Mouse (Mus musculus): Measurements from ENCODE around the gene Mto1. TPM values are rescaled to one million over a fixed set of nuclear protein-coding genes. Genes with fewer than 3 reads are reported as not detected.
A peak's percentile ranks its signal among the peaks of the same experiment; 100 is the strongest.

The Mto1 gene
- total and polyA plus RNA-seq, 3 experiments, result 13.8 to 22.9 (median 22.5) TPM

DNA sequence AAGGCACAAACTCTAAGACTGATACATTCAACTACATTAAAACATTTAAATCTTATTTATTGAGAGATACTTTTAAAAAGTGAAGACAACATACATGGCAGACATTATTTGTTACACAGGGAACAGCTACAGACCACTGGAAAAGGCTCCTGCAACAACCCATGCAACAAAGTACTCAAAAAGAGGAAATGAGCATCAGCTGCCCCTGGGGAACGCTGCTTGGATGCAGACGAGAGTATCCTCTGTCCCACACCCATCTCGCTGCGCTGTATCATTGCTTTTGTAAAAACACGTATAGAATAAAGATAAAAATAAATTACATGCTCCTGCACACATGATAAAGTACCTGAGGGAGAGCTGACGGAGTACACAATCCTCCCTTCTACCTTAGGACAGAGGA, 17.5 kb upstream of the Mto1 start (continued):
- TF ChIP-seq KAT2A (IDR thresholded peaks at IDR 0.05; ENCODE audit: insufficient replicate concordance, low read length), result no peak
- no peak for TF ChIP-seq USF2 (conservative IDR thresholded peaks at IDR 0.05; ENCODE audit: low read depth, low read length)
- TF ChIP-seq MAZ (IDR thresholded peaks at IDR 0.05; ENCODE audit: low read depth, low read length), result no peak
- TF ChIP-seq MEF2A (IDR thresholded peaks at IDR 0.05; ENCODE audit: borderline replicate concordance, low read depth, low read length), result no peak
- no peak for TF ChIP-seq USF1 (IDR thresholded peaks at IDR 0.05; ENCODE audit: low read depth, low read length)
- TF ChIP-seq CHD2 (IDR thresholded peaks at IDR 0.05; ENCODE audit: low read length), result no peak; the same call in 1 of the 2 replicates

GRCm38 (mm10) chr9:78432471-78432870, 15.5 kb upstream of the Mto1 start:
- H3K9me3 ChIP-seq (replicated peaks; ENCODE audit: low read length), result peaks cover 2% of the 10 kb centered on the region
- H3K27me3 ChIP-seq (replicated peaks), result peaks cover 77% of the 10 kb centered on the region
- no peak overlapping the region for H3K9ac ChIP-seq (ENCODE audit: insufficient read depth, low read depth)
- H3K79me2 ChIP-seq (replicated peaks; ENCODE audit: control insufficient read depth, extremely low read depth, insufficient read depth, poor library complexity, severe bottlenecking), result no peaks in the 10 kb centered on the region
- in situ Hi-C loops (cut with MboI; ENCODE audit: low pct_ligation_motif_present, low pct_unique_long_range_greater_than_20kb, low sequenced_read_pairs), result no loop called here
- no peaks in the 10 kb centered on the region for H3K36me3 ChIP-seq (replicated peaks in 1 of 2; ENCODE audit: control insufficient read depth in 1 of 2, insufficient read depth in 1 of 2, low read length in 1 of 2)
- TF ChIP-seq ZC3H11A (IDR thresholded peaks at IDR 0.05; ENCODE audit: low read depth, low read length) (no peak), SMC3 (IDR thresholded peaks at IDR 0.05; ENCODE audit: low read depth, low read length) (peak; percentile 20; the same call in 1 of the 2 replicates), USF1 (IDR thresholded peaks at IDR 0.05; ENCODE audit: low read depth, low read length) (no peak), HCFC1 (IDR thresholded peaks at IDR 0.05; ENCODE audit: low read depth, low read length) (no peak), ETS1 (conservative IDR thresholded peaks at IDR 0.05; ENCODE audit: low read depth, low read length) (no peak), PAX5 (IDR thresholded peaks at IDR 0.05; ENCODE audit: low read length) (no peak), RAD21 (IDR thresholded peaks at IDR 0.05; ENCODE audit: low read depth, low read length) (peak; percentile 13), CTCF (conservative IDR thresholded peaks at IDR 0.05 in 1 of 2, IDR thresholded peaks at IDR 0.05 in 1 of 2; ENCODE audit: low read depth in 2 of 2, low read length in 2 of 2) (peak in 1 of 2 experiments; percentile 52; a peak in 2 of 4 replicates)
- no peak overlapping the region for H3K27ac ChIP-seq (ENCODE audit: insufficient read depth, low read depth)
- no peak for DNase-seq (ENCODE audit: extremely low read depth)
- H3K4me2 ChIP-seq (ENCODE audit: insufficient read depth, low read depth, poor library complexity, severe bottlenecking), result no peak overlapping the region
- no peak overlapping the region for H3K4me3 ChIP-seq (replicated peaks in 1 of 3; ENCODE audit: low read depth in 2 of 3, low read length in 2 of 3, poor library complexity in 1 of 3)
- dilution Hi-C loops (cut with MboI; ENCODE audit: extremely low pct_ligation_motif_present, extremely low pct_unique_long_range_greater_than_20kb, low sequenced_read_pairs), result no loop called here
- peaks cover 2 to 20% of the 10 kb centered on the region in 2 experiments; a peak in 2 of 4 replicates for H3K4me1 ChIP-seq (ENCODE audit: control insufficient read depth in 1 of 2, insufficient read depth in 2 of 2)

DNA sequence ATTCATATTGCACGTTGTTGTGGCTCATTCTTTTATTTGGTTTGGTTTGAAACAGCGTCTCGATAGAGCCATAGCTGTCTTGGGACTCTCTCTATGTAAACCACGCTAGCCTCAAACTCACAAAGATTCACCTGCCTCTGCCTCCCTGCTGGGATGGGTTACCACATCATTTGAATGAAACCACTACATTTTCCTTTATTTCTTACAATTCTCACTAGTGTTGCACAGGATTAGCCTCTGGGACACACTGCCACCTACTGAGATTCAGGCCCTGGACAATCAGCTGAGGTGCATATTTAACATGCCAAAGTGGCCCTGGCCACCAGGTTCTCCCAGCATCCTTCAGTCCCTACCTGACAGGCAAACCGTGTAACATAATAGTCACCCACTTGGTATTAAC, 8.6 kb upstream of the Mto1 start:
- Histone ChIP-seq H3K4me1 (ENCODE audit: control insufficient read depth in 1 of 2, insufficient read depth in 2 of 2) (peaks cover 0 to 14% of the 10 kb centered on the region in 2 experiments; a peak in 2 of 4 replicates), H3K27me3 (replicated peaks) (peaks cover 79% of the 10 kb centered on the region), H3K36me3 (replicated peaks in 1 of 2; ENCODE audit: control insufficient read depth in 1 of 2, insufficient read depth in 1 of 2, low read length in 1 of 2) (no peaks in the 10 kb centered on the region), H3K79me2 (replicated peaks; ENCODE audit: control insufficient read depth, extremely low read depth, insufficient read depth, poor library complexity, severe bottlenecking) (no peaks in the 10 kb centered on the region), H3K4me2 (ENCODE audit: insufficient read depth, low read depth, poor library complexity, severe bottlenecking) (no peak overlapping the region), H3K9me3 (replicated peaks; ENCODE audit: low read length) (peaks cover 14% of the 10 kb centered on the region), H3K9ac (ENCODE audit: insufficient read depth, low read depth) (no peak overlapping the region), H3K27ac (ENCODE audit: insufficient read depth, low read depth) (no peak overlapping the region), H3K4me3 (replicated peaks in 1 of 3; ENCODE audit: low read depth in 2 of 3, low read length in 2 of 3, poor library complexity in 1 of 3) (no peak overlapping the region)
- dilution Hi-C loops (cut with MboI; ENCODE audit: extremely low pct_ligation_motif_present, extremely low pct_unique_long_range_greater_than_20kb, low sequenced_read_pairs) (no loop called here), in situ Hi-C loops (cut with MboI; ENCODE audit: low pct_ligation_motif_present, low pct_unique_long_range_greater_than_20kb, low sequenced_read_pairs) (no loop called here)
- peak; percentile 48 for DNase-seq (ENCODE audit: extremely low read depth)
- no peak for TF ChIP-seq SIN3A (IDR thresholded peaks at IDR 0.05; ENCODE audit: low read length)
- TF ChIP-seq JUND (conservative IDR thresholded peaks at IDR 0.05; ENCODE audit: low read depth, low read length), result no peak
- no peak for TF ChIP-seq ETS1 (conservative IDR thresholded peaks at IDR 0.05; ENCODE audit: low read depth, low read length)
- peak; percentile 47; the same call in 1 of the 2 replicates for TF ChIP-seq EP300 (IDR thresholded peaks at IDR 0.05; ENCODE audit: low read length)
- peak; percentile 27 for TF ChIP-seq SMC3 (IDR thresholded peaks at IDR 0.05; ENCODE audit: low read depth, low read length)
- no peak for TF ChIP-seq MAX (IDR thresholded peaks at IDR 0.05; ENCODE audit: low read length)
- TF ChIP-seq HCFC1 (IDR thresholded peaks at IDR 0.05; ENCODE audit: low read depth, low read length), result no peak
- TF ChIP-seq NRF1 (IDR thresholded peaks at IDR 0.05; ENCODE audit: low read depth, low read length), result no peak
- TF ChIP-seq POLR2A (IDR thresholded peaks at IDR 0.05; ENCODE audit: low read depth, low read length), result no peak
- TF ChIP-seq TBP (conservative IDR thresholded peaks at IDR 0.05; ENCODE audit: low read depth, low read length), result no peak
- TF ChIP-seq BHLHE40 (IDR thresholded peaks at IDR 0.05; ENCODE audit: low read depth, low read length), result peak; percentile 68
- TF ChIP-seq MAZ (IDR thresholded peaks at IDR 0.05; ENCODE audit: low read depth, low read length), result no peak
- no peak for TF ChIP-seq JUN (IDR thresholded peaks at IDR 0.05; ENCODE audit: insufficient read depth, low read depth, low read length)
- TF ChIP-seq KAT2A (IDR thresholded peaks at IDR 0.05; ENCODE audit: insufficient replicate concordance, low read length), result no peak
- no peak for TF ChIP-seq ZC3H11A (IDR thresholded peaks at IDR 0.05; ENCODE audit: low read depth, low read length)
- TF ChIP-seq MXI1 (IDR thresholded peaks at IDR 0.05; ENCODE audit: low read depth, low read length), result no peak
- TF ChIP-seq NELFE (IDR thresholded peaks at IDR 0.05; ENCODE audit: low read depth, low read length), result no peak
- TF ChIP-seq CTCF (conservative IDR thresholded peaks at IDR 0.05 in 1 of 2, IDR thresholded peaks at IDR 0.05 in 1 of 2; ENCODE audit: low read depth in 2 of 2, low read length in 2 of 2), result peak in 1 of 2 experiments; percentile 54; a peak in 2 of 4 replicates
- no peak for TF ChIP-seq USF2 (conservative IDR thresholded peaks at IDR 0.05; ENCODE audit: low read depth, low read length)
- TF ChIP-seq USF1 (IDR thresholded peaks at IDR 0.05; ENCODE audit: low read depth, low read length), result no peak
- TF ChIP-seq UBTF (IDR thresholded peaks at IDR 0.05; ENCODE audit: low read depth, low read length), result no peak
- no peak for TF ChIP-seq GABPA (IDR thresholded peaks at IDR 0.05; ENCODE audit: insufficient replicate concordance, low read depth, low read length)
- TF ChIP-seq RCOR1 (conservative IDR thresholded peaks at IDR 0.05; ENCODE audit: low read depth, low read length), result no peak
- TF ChIP-seq CHD2 (IDR thresholded peaks at IDR 0.05; ENCODE audit: low read length), result no peak
- no peak for TF ChIP-seq CHD1 (IDR thresholded peaks at IDR 0.05; ENCODE audit: low read depth, low read length)
- no peak for TF ChIP-seq ZNF384 (IDR thresholded peaks at IDR 0.05; ENCODE audit: low read depth, low read length)
